Mouse (Mus musculus) limb, embryonic 11.5 days (tissue): Measurements from ENCODE around the gene Bnipl. TPM values are rescaled to one million over a fixed set of nuclear protein-coding genes. Genes with fewer than 3 reads are reported as not detected.

Source experiments
- ATAC-seq: fragments of 200-750 bp; cut with Nextera tagmentation; 2 replicates; pipeline ENCODE4 v1.8.0; 2017; ENCODE audit warnings: low read depth; ENCODE audit not compliant: insufficient number of reproducible peaks, low FRiP score, low TSS enrichment
- DNase-seq: peaks from one replicate; pipeline ENCODE4 v3.0.0-alpha.2; 2015; ENCODE audit warnings: low spot score
- H3K27ac ChIP-seq: fragments of 300-500 bp; sonication (generic); replicated peaks from 2 replicates; pipeline ENCODE4 v1.5.1; 2014; ENCODE audit warnings: low read depth, mild to moderate bottlenecking, low read length
- H3K27me3 ChIP-seq: fragments of 300-500 bp; sonication (generic); 2 replicates; pipeline ENCODE4 v1.6.1; 2014; ENCODE audit warnings: mild to moderate bottlenecking, low read length, mixed read lengths; ENCODE audit not compliant: control insufficient read depth, insufficient read depth
- H3K36me3 ChIP-seq: fragments of 300-500 bp; sonication (generic); 2 replicates; pipeline ENCODE4 v1.6.1; 2014; ENCODE audit warnings: mild to moderate bottlenecking, low read length, moderate library complexity, mixed read lengths; ENCODE audit not compliant: control insufficient read depth, insufficient read depth
- H3K4me1 ChIP-seq: fragments of 300-500 bp; sonication (generic); 2 replicates; pipeline ENCODE4 v1.6.1; 2014; ENCODE audit warnings: low read length, mixed read lengths; ENCODE audit not compliant: control insufficient read depth, insufficient read depth
- H3K4me2 ChIP-seq: fragments of 300-500 bp; sonication (generic); 2 replicates; pipeline ENCODE4 v1.6.1; 2014; ENCODE audit warnings: low read depth, mild to moderate bottlenecking, moderate library complexity; ENCODE audit not compliant: severe bottlenecking
- H3K4me3 ChIP-seq: fragments of 300-500 bp; sonication (generic); 2 replicates; pipeline ENCODE4 v1.5.1; 2014; ENCODE audit warnings: low read depth, low read length
- H3K9ac ChIP-seq: fragments of 300-500 bp; sonication (generic); 2 replicates; pipeline ENCODE4 v1.6.1; 2014; ENCODE audit warnings: mild to moderate bottlenecking, low read length
- H3K9me3 ChIP-seq: fragments of 300-500 bp; sonication (generic); 2 replicates; pipeline ENCODE4 v1.6.1; 2016; ENCODE audit warnings: low read length; ENCODE audit not compliant: control insufficient read depth
- WGBS: fragments of 180-500 bp; shearing (Covaris S2); extraction: QIAGEN DNeasy Blood & Tissue Kit; methylation state at CpG from one replicate; pipeline ENCODE4 v1.1.7; 2014; 5-methylcytosine and 5-hydroxymethylcytosine counted together
- polyA plus RNA-seq: library from polyadenylated mRNA; unstranded; fragments of >200 nt; fragmentation: Nextera tagmentation; extraction: Ambion mirVana; gene quantifications from 2 replicates; pipeline ENCODE4 v1.2.1, GENCODE M21; 2014

Gene Bnipl
- polyA plus RNA-seq, 1 experiment from 2014 or later, result 1.1 TPM

GRCm38 (mm10) chr3:95203880-95204279 is 47.1 kb downstream of the Bnipl start:
- peaks cover 18% of the 10 kb centered on the region; the same call in 1 of the 2 replicates for H3K36me3 ChIP-seq
- ATAC-seq, result no peak
- H3K9me3 ChIP-seq, result no peaks in the 10 kb centered on the region
- H3K27ac ChIP-seq, result no peak overlapping the region
- DNase-seq, result no peak
- no peaks in the 10 kb centered on the region for H3K27me3 ChIP-seq
- no peak overlapping the region for H3K9ac ChIP-seq
- H3K4me2 ChIP-seq, result no peak overlapping the region
- 93% methylated on average over 6 of the region's 6 CpGs for WGBS
- no peak overlapping the region for H3K4me3 ChIP-seq
- H3K4me1 ChIP-seq, result no peaks in the 10 kb centered on the region

GRCm38 (mm10) chr3:95200562-95200961 is 50.4 kb downstream of the Bnipl start:
- Histone ChIP-seq H3K4me2 (no peak overlapping the region), H3K4me3 (no peak overlapping the region), H3K9ac (no peak overlapping the region), H3K27ac (no peak overlapping the region), H3K27me3 (no peaks in the 10 kb centered on the region), H3K4me1 (no peaks in the 10 kb centered on the region), H3K36me3 (peaks cover 19% of the 10 kb centered on the region; the same call in 1 of the 2 replicates), H3K9me3 (no peaks in the 10 kb centered on the region)
- 77% methylated on average over 2 of the region's 2 CpGs for WGBS
- DNase-seq (no peak), ATAC-seq (no peak)

- ATAC-seq (no peak), DNase-seq (no peak)
- Histone ChIP-seq H3K9ac (no peak overlapping the region), H3K4me2 (no peak overlapping the region), H3K4me3 (no peak overlapping the region), H3K4me1 (no peaks in the 10 kb centered on the region), H3K9me3 (no peaks in the 10 kb centered on the region), H3K27me3 (no peaks in the 10 kb centered on the region), H3K36me3 (peaks cover 20% of the 10 kb centered on the region; the same call in 1 of the 2 replicates), H3K27ac (no peak overlapping the region)
- WGBS, result 89% methylated on average over 7 of the region's 7 CpGs
These were observed 50.9 kb downstream of the Bnipl start for GRCm38 (mm10) chr3:95200132-95200531.

- 78% methylated on average over 1 of the region's 1 CpGs for WGBS
- H3K4me3 ChIP-seq, result no peak overlapping the region
- ATAC-seq, result no peak
- H3K9ac ChIP-seq, result no peak overlapping the region
- no peak overlapping the region for H3K4me2 ChIP-seq
- no peaks in the 10 kb centered on the region for H3K9me3 ChIP-seq
- H3K27me3 ChIP-seq, result no peaks in the 10 kb centered on the region
- peaks cover 22% of the 10 kb centered on the region; the same call in 1 of the 2 replicates for H3K36me3 ChIP-seq
- H3K4me1 ChIP-seq, result no peaks in the 10 kb centered on the region
- no peak for DNase-seq
- no peak overlapping the region for H3K27ac ChIP-seq
These were observed 51.9 kb downstream of the Bnipl start for GRCm38 (mm10) chr3:95199101-95199500.

GRCm38 (mm10) chr3:95195772-95196171 is 55.2 kb downstream of the Bnipl start:
- H3K4me3 ChIP-seq, result no peak overlapping the region
- H3K27me3 ChIP-seq, result no peaks in the 10 kb centered on the region
- DNase-seq (no peak), ATAC-seq (no peak)
- H3K9me3 ChIP-seq, result no peaks in the 10 kb centered on the region
- 94% methylated on average over 2 of the region's 2 CpGs for WGBS
- no peak overlapping the region for H3K9ac ChIP-seq
- H3K27ac ChIP-seq, result no peak overlapping the region
- no peak overlapping the region for H3K4me2 ChIP-seq
- no peaks in the 10 kb centered on the region for H3K4me1 ChIP-seq
- H3K36me3 ChIP-seq, result peaks cover 14% of the 10 kb centered on the region; the same call in 1 of the 2 replicates

- DNase-seq (no peak), ATAC-seq (no peak)
- Histone ChIP-seq H3K4me2 (no peak overlapping the region), H3K4me3 (no peak overlapping the region), H3K36me3 (peaks cover 12% of the 10 kb centered on the region; the same call in 1 of the 2 replicates), H3K9ac (no peak overlapping the region), H3K27me3 (no peaks in the 10 kb centered on the region), H3K9me3 (no peaks in the 10 kb centered on the region), H3K4me1 (no peaks in the 10 kb centered on the region), H3K27ac (no peak overlapping the region)
- WGBS, result 84% methylated on average over 6 of the region's 6 CpGs
These were observed 56.3 kb downstream of the Bnipl start for GRCm38 (mm10) chr3:95194721-95195135.

Other genes with a start within 250 kb of the Bnipl start
- gene Zfp687, start 235.7 kb downstream of the Bnipl start, polyA plus RNA-seq, result 28.5 and 33.5 TPM in 2 replicates
- gene Psmd4, start 208.6 kb downstream of the Bnipl start, polyA plus RNA-seq, result 331 and 340 TPM in 2 replicates
- gene Pip5k1a, start 144.3 kb downstream of the Bnipl start, polyA plus RNA-seq, result 15.4 and 17.3 TPM in 2 replicates
- 254 and 281 TPM in 2 replicates for gene Vps72, start 140.2 kb downstream of the Bnipl start, polyA plus RNA-seq
- gene Tmod4, start 126.7 kb downstream of the Bnipl start, polyA plus RNA-seq, result 0.72 and 0.88 TPM in 2 replicates
- gene Scnm1, start 117.2 kb downstream of the Bnipl start, polyA plus RNA-seq, result 67.7 and 76.8 TPM in 2 replicates
- 12.8 and 13.3 TPM in 2 replicates for gene Lysmd1, start 117.1 kb downstream of the Bnipl start, polyA plus RNA-seq
- gene Tnfaip8l2, start 108.8 kb downstream of the Bnipl start, polyA plus RNA-seq, result 1.6 TPM in 2 replicates
- gene Sema6c, start 90.7 kb downstream of the Bnipl start, polyA plus RNA-seq, result 12.8 and 15.2 TPM in 2 replicates
- gene Gabpb2, start 33.3 kb downstream of the Bnipl start, polyA plus RNA-seq, result 8.7 and 8.9 TPM in 2 replicates
- 80.1 and 89.6 TPM in 2 replicates for gene Cdc42se1, start 22.5 kb downstream of the Bnipl start, polyA plus RNA-seq
- gene Mllt11, start 19.0 kb downstream of the Bnipl start, polyA plus RNA-seq, result 14.8 and 18.2 TPM in 2 replicates
- 0.53 and 0.82 TPM in 2 replicates for gene Gm128, start 9.6 kb downstream of the Bnipl start, polyA plus RNA-seq
- 34.9 and 35.4 TPM in 2 replicates for gene Mindy1, start 30.2 kb upstream of the Bnipl start, polyA plus RNA-seq
- gene Prune1, start 30.9 kb upstream of the Bnipl start, polyA plus RNA-seq, result 26.8 and 27.6 TPM in 2 replicates
- 1.6 and 1.8 TPM in 2 replicates for gene Anxa9, start 56.0 kb upstream of the Bnipl start, polyA plus RNA-seq
- gene Cers2, start 63.6 kb upstream of the Bnipl start, polyA plus RNA-seq, result 132 and 138 TPM in 2 replicates
- gene Setdb1, start 106.0 kb upstream of the Bnipl start, polyA plus RNA-seq, result 62.3 and 67.8 TPM in 2 replicates
- gene 4930558C23Rik, start 151.6 kb upstream of the Bnipl start, polyA plus RNA-seq, result 0.27 TPM in 1 of 2 replicates, not detected in the other
- 32.0 and 37.1 TPM in 2 replicates for gene Arnt, start 183.2 kb upstream of the Bnipl start, polyA plus RNA-seq
- 4.2 and 4.9 TPM in 2 replicates for gene Ctsk, start 248.1 kb upstream of the Bnipl start, polyA plus RNA-seq